In genomic region chr17:65746314-65746713, GRCm38 (mm10) we compare ENCODE assay signal across 25 mouse cellular contexts. TPM values are rescaled to one million over a fixed set of nuclear protein-coding genes. Genes with fewer than 3 reads are reported as not detected.
DNase-seq lines count a peak whose midpoint lies in the region; ATAC-seq and TF ChIP-seq lines count a peak whose summit lies in the region.
"Had no signal": no experiment of that assay in that cellular context is flagged by ENCODE, and none has a peak within 500 bp of the region (broad histone marks: within the 10 kb centered on the region; RNA-seq: fewer than 3 reads in every experiment).

No protein-coding gene starts in this region.

- H3K4me2 ChIP-seq in midbrain, embryonic 11.5 days, result no peak overlapping the region
- no peak overlapping the region for H3K4me2 ChIP-seq in midbrain, embryonic 15.5 days
- H3K4me2 ChIP-seq: embryonic facial prominence, embryonic 12.5 days; forebrain, embryonic 15.5 days; heart, embryonic 13.5 days; hindbrain, embryonic 14.5 days; kidney, embryonic 15.5 days had no signal

- H3K36me3 ChIP-seq in midbrain, embryonic 11.5 days (ENCODE audit: control insufficient read depth, insufficient read depth, low read length), result no peaks in the 10 kb centered on the region
- no peaks in the 10 kb centered on the region for H3K36me3 ChIP-seq in midbrain, embryonic 15.5 days (replicated peaks)
- H3K36me3 ChIP-seq: forebrain, embryonic 15.5 days; kidney, embryonic 15.5 days had no signal

- 0 out of 2 replicates have a peak, but pooled peaks cover 5% of the 10 kb centered on the region for H3K4me1 ChIP-seq in midbrain, embryonic 11.5 days (ENCODE audit: control insufficient read depth, insufficient read depth, low read length)
- peaks cover 15% of the 10 kb centered on the region for H3K4me1 ChIP-seq in midbrain, embryonic 15.5 days
- H3K4me1 ChIP-seq: embryonic facial prominence, embryonic 12.5 days; kidney, embryonic 15.5 days had no signal

- no peaks in the 10 kb centered on the region; the same call in 1 of the 2 replicates for H3K9me3 ChIP-seq in midbrain, embryonic 11.5 days (ENCODE audit: control insufficient read depth, low read length)
- no peaks in the 10 kb centered on the region for H3K9me3 ChIP-seq in midbrain, embryonic 15.5 days
- H3K9me3 ChIP-seq: forebrain, embryonic 15.5 days; kidney, embryonic 15.5 days had no signal

- no peak overlapping the region for H3K9ac ChIP-seq in midbrain, embryonic 11.5 days (ENCODE audit: low read length)
- H3K9ac ChIP-seq in midbrain, embryonic 15.5 days, result no peak overlapping the region
- H3K9ac ChIP-seq: embryonic facial prominence, embryonic 12.5 days; forebrain, embryonic 15.5 days; heart, embryonic 13.5 days; hindbrain, embryonic 14.5 days; kidney, embryonic 15.5 days; liver, embryonic 14.5 days had no signal

- no peak for DNase-seq in frontal cortex, postnatal 25 days (ENCODE audit: low spot score in 2 of 2)
- DNase-seq in layer of hippocampus, adult 2 months (ENCODE audit: low spot score in 2 of 2), result peak in 1 of 2 experiments; percentile 27
- DNase-seq in layer of hippocampus, postnatal 14 days (ENCODE audit: low spot score in 2 of 2), result no peak
- DNase-seq in midbrain, embryonic 11.5 days (ENCODE audit: low spot score, missing footprints), result no peak
- peak; percentile 90 for DNase-seq in brain, adult 2 months (ENCODE audit: low read depth, low spot score)
- no peak for DNase-seq in spleen, adult 18-20 months
- DNase-seq: adrenal gland, postnatal 14 days; cerebellum, adult 11-12 months; cerebellum, postnatal 10 days; heart, postnatal 14 days; kidney, adult 18-20 months; kidney, postnatal 25 days; liver; lung, adult 2 months; lung, postnatal 10 days; thymus, postnatal 4 days had no signal

- H3K27ac ChIP-seq in layer of hippocampus, adult 2 months, result peak overlapping the region; percentile 80
- no peak overlapping the region for H3K27ac ChIP-seq in midbrain, embryonic 11.5 days (ENCODE audit: low read depth, low read length)
- H3K27ac ChIP-seq in midbrain, embryonic 15.5 days, result no peak overlapping the region
- H3K27ac ChIP-seq: embryonic facial prominence, embryonic 12.5 days; forebrain, embryonic 15.5 days; heart, embryonic 13.5 days; hindbrain, embryonic 14.5 days; kidney, embryonic 15.5 days; liver, embryonic 14.5 days; macrophage had no signal

- peak; percentile 60; the same call in 1 of the 2 replicates for ATAC-seq in frontal cortex, adult (ENCODE audit: low TSS enrichment)
- peak; percentile 39; the same call in 1 of the 2 replicates for ATAC-seq in midbrain, embryonic 11.5 days (ENCODE audit: low FRiP score)
- ATAC-seq in midbrain, embryonic 15.5 days (replicated peaks), result no peak
- ATAC-seq: forebrain, embryonic 15.5 days had no signal

- WGBS in midbrain, embryonic 11.5 days, result 62% methylated on average over 6 of the region's 6 CpGs
- WGBS in midbrain, embryonic 15.5 days, result 49% methylated on average over 6 of the region's 6 CpGs

- TF ChIP-seq CTCF in layer of hippocampus, adult 2 months (conservative IDR thresholded peaks at IDR 0.05), result no peak

- no peak overlapping the region for H3K4me3 ChIP-seq in layer of hippocampus, adult 2 months
- H3K4me3 ChIP-seq in midbrain, embryonic 11.5 days (ENCODE audit: low read depth, low read length), result no peak overlapping the region
- H3K4me3 ChIP-seq in midbrain, embryonic 15.5 days, result no peak overlapping the region
- H3K4me3 ChIP-seq: embryonic facial prominence, embryonic 12.5 days; forebrain, embryonic 15.5 days; heart, embryonic 13.5 days; kidney, embryonic 15.5 days had no signal

- H3K27me3 ChIP-seq in midbrain, embryonic 11.5 days (ENCODE audit: control insufficient read depth, insufficient read depth, low read length), result no peaks in the 10 kb centered on the region
- no peaks in the 10 kb centered on the region for H3K27me3 ChIP-seq in midbrain, embryonic 15.5 days (replicated peaks)
- H3K27me3 ChIP-seq: embryonic facial prominence, embryonic 12.5 days; forebrain, embryonic 15.5 days; heart, embryonic 13.5 days; kidney, embryonic 15.5 days had no signal

RNA-seq across cellular contexts. Expression of gene Rab31, which starts 26.2 kb away (rescaled TPM):
- total RNA-seq in layer of hippocampus, adult 2 months (2021), result 10 to 100 TPM; 46.9 TPM
- 10 to 100 TPM; 64.9 to 72.1 TPM for total RNA-seq in layer of hippocampus, postnatal 14 days (2021)
- polyA plus RNA-seq in midbrain, embryonic 11.5 days (2014; fragmentation: Nextera tagmentation; extraction: Ambion mirVana), result 67.6 and 72.9 TPM in 2 replicates
- polyA plus RNA-seq in midbrain, embryonic 15.5 days (2015; fragmentation: Nextera tagmentation; extraction: Ambion mirVana), result 76.6 and 80.1 TPM in 2 replicates

RNA-seq across cellular contexts. Expression of gene Ppp4r1, which starts 36.1 kb away (rescaled TPM):
- 10 to 100 TPM; 32.3 to 35.1 TPM for total RNA-seq in layer of hippocampus, adult 2 months (2021)
- 10 to 100 TPM; 39.0 to 40.4 TPM for total RNA-seq in layer of hippocampus, postnatal 14 days (2021)
- 51.0 and 58.0 TPM in 2 replicates for polyA plus RNA-seq in midbrain, embryonic 11.5 days (2014; fragmentation: Nextera tagmentation; extraction: Ambion mirVana)
- 45.1 and 49.2 TPM in 2 replicates for polyA plus RNA-seq in midbrain, embryonic 15.5 days (2015; fragmentation: Nextera tagmentation; extraction: Ambion mirVana)
